ENCODE assay signal across 7 mouse cellular contexts in the genomic region with DNA sequence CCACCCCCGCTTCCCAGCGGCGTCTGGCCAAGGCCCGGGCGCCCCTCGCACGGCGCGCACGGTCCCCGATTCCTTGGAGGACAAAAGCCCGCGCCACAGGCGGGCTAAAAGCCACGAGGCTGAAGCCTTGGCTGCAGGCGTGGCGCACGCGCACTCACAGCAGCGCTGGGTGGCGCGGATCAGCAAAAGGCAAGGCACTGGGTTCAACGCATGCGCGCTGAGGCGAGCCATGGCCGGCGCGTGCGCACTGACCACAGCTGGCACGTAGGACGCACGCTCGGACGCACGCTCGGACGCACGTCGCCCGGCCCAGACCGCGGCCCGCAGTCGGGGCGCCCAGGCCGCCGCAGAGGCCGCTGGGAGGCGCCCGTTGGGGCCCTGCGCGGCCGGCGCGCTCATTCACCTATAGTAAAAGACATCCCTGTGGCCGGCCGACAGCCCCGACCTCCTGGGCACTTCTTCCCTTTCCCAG. TPM values are rescaled to one million over a fixed set of nuclear protein-coding genes. Genes with fewer than 3 reads are reported as not detected.
DNase-seq lines count a peak whose midpoint lies in the region; ATAC-seq lines count a peak whose summit lies in the region.

No protein-coding gene starts in this region.

- DNase-seq in adrenal gland, postnatal 10 days = peak; percentile 98
- peak; percentile 99 for DNase-seq in embryonic facial prominence, embryonic 10.5 days (ENCODE audit: low spot score)
- DNase-seq in heart, adult 11 months = peak; percentile 100
- peak; percentile 97 for DNase-seq in kidney, adult 18-20 months
- DNase-seq in limb, embryonic 11.5 days (ENCODE audit: low spot score) = peak; percentile 99
- DNase-seq in midbrain, embryonic 14.5 days = peak; percentile 100
- DNase-seq in spleen, adult 18-20 months = peak; percentile 96 to 97

- H3K4me3 ChIP-seq in embryonic facial prominence, embryonic 10.5 days = peak overlapping the region; percentile 89
- peak overlapping the region; percentile 70 for H3K4me3 ChIP-seq in limb, embryonic 11.5 days (ENCODE audit: low read depth, low read length)
- peak overlapping the region; percentile 74 for H3K4me3 ChIP-seq in midbrain, embryonic 14.5 days (replicated peaks; ENCODE audit: low read depth, low read length)

- peaks cover 74% of the 10 kb centered on the region for H3K36me3 ChIP-seq in embryonic facial prominence, embryonic 10.5 days (replicated peaks)
- H3K36me3 ChIP-seq in limb, embryonic 11.5 days (ENCODE audit: control insufficient read depth, insufficient read depth, low read length) = peaks cover 30% of the 10 kb centered on the region
- peaks cover 54% of the 10 kb centered on the region for H3K36me3 ChIP-seq in midbrain, embryonic 14.5 days (ENCODE audit: control insufficient read depth, insufficient read depth, low read length)

- peak overlapping the region; percentile 100 for H3K27ac ChIP-seq in embryonic facial prominence, embryonic 10.5 days (replicated peaks)
- peak overlapping the region; percentile 99 for H3K27ac ChIP-seq in limb, embryonic 11.5 days (replicated peaks; ENCODE audit: low read depth, low read length)
- H3K27ac ChIP-seq in midbrain, embryonic 14.5 days (replicated peaks; ENCODE audit: low read depth, low read length) = peak overlapping the region; percentile 99

- peaks cover 41% of the 10 kb centered on the region for H3K4me1 ChIP-seq in embryonic facial prominence, embryonic 10.5 days
- H3K4me1 ChIP-seq in limb, embryonic 11.5 days (ENCODE audit: control insufficient read depth, insufficient read depth, low read length) = peaks cover 19% of the 10 kb centered on the region
- H3K4me1 ChIP-seq in midbrain, embryonic 14.5 days (ENCODE audit: control insufficient read depth, insufficient read depth, low read length) = peaks cover 23% of the 10 kb centered on the region

- under 1% methylated on average over 59 of the region's 59 CpGs for WGBS in embryonic facial prominence, embryonic 10.5 days
- WGBS in limb, embryonic 11.5 days = under 1% methylated on average over 59 of the region's 59 CpGs
- under 1% methylated on average over 59 of the region's 59 CpGs for WGBS in midbrain, embryonic 14.5 days

- H3K9ac ChIP-seq in limb, embryonic 11.5 days (ENCODE audit: low read length) = peak overlapping the region; percentile 98
- H3K9ac ChIP-seq in midbrain, embryonic 14.5 days (replicated peaks; ENCODE audit: low read length) = peak overlapping the region; percentile 89

- no peaks in the 10 kb centered on the region for H3K27me3 ChIP-seq in embryonic facial prominence, embryonic 10.5 days (replicated peaks; ENCODE audit: low read depth, poor library complexity, severe bottlenecking)
- H3K27me3 ChIP-seq in limb, embryonic 11.5 days (ENCODE audit: control insufficient read depth, insufficient read depth, low read length) = no peaks in the 10 kb centered on the region
- no peaks in the 10 kb centered on the region for H3K27me3 ChIP-seq in midbrain, embryonic 14.5 days (ENCODE audit: control insufficient read depth, insufficient read depth, low read length)

- H3K4me2 ChIP-seq in limb, embryonic 11.5 days (ENCODE audit: low read depth, severe bottlenecking) = peak overlapping the region; percentile 87
- H3K4me2 ChIP-seq in midbrain, embryonic 14.5 days (ENCODE audit: low read length) = peak overlapping the region; percentile 92

- ATAC-seq in limb, embryonic 11.5 days (ENCODE audit: insufficient number of reproducible peaks, low FRiP score, low TSS enrichment, low read depth) = peak; percentile 80
- ATAC-seq in midbrain, embryonic 14.5 days (ENCODE audit: low FRiP score, low TSS enrichment) = peak; percentile 82

- no peaks in the 10 kb centered on the region; the same call in 1 of the 2 replicates for H3K9me3 ChIP-seq in embryonic facial prominence, embryonic 10.5 days
- no peaks in the 10 kb centered on the region for H3K9me3 ChIP-seq in limb, embryonic 11.5 days (ENCODE audit: control insufficient read depth, low read length)
- no peaks in the 10 kb centered on the region for H3K9me3 ChIP-seq in midbrain, embryonic 14.5 days (ENCODE audit: control insufficient read depth, low read length)

RNA-seq across cellular contexts. Expression of a gene that starts 0.6 kb away (rescaled TPM):
- total RNA-seq in adrenal gland, postnatal 10 days (2021) = 100 to 1,000 TPM; 103 to 113 TPM
- polyA plus RNA-seq in embryonic facial prominence, embryonic 10.5 days (2016; fragmentation: Nextera tagmentation; extraction: Ambion mirVana) = 371 and 377 TPM in 2 replicates
- 302 and 337 TPM in 2 replicates for polyA plus RNA-seq in limb, embryonic 11.5 days (2014; fragmentation: Nextera tagmentation; extraction: Ambion mirVana)
- 166 and 208 TPM in 2 replicates for polyA plus RNA-seq in midbrain, embryonic 14.5 days (2014; fragmentation: Nextera tagmentation; extraction: Ambion mirVana)

RNA-seq across cellular contexts. Expression of a gene that starts 7.9 kb away (rescaled TPM):
- total RNA-seq in adrenal gland, postnatal 10 days (2021) = 1,000 to 10,000 TPM; 1,321 to 1,365 TPM
- 615 and 629 TPM in 2 replicates for polyA plus RNA-seq in embryonic facial prominence, embryonic 10.5 days (2016; fragmentation: Nextera tagmentation; extraction: Ambion mirVana)
- 527 and 533 TPM in 2 replicates for polyA plus RNA-seq in limb, embryonic 11.5 days (2014; fragmentation: Nextera tagmentation; extraction: Ambion mirVana)
- polyA plus RNA-seq in midbrain, embryonic 14.5 days (2014; fragmentation: Nextera tagmentation; extraction: Ambion mirVana) = 532 and 742 TPM in 2 replicates

RNA-seq across cellular contexts. Expression of a gene that starts 11.3 kb away (rescaled TPM):
- 10 to 100 TPM; 19.6 to 21.8 TPM for total RNA-seq in adrenal gland, postnatal 10 days (2021)
- 6.4 and 7.1 TPM in 2 replicates for polyA plus RNA-seq in embryonic facial prominence, embryonic 10.5 days (2016; fragmentation: Nextera tagmentation; extraction: Ambion mirVana)
- 9.8 and 10.4 TPM in 2 replicates for polyA plus RNA-seq in limb, embryonic 11.5 days (2014; fragmentation: Nextera tagmentation; extraction: Ambion mirVana)
- polyA plus RNA-seq in midbrain, embryonic 14.5 days (2014; fragmentation: Nextera tagmentation; extraction: Ambion mirVana) = 17.3 and 28.2 TPM in 2 replicates

RNA-seq across cellular contexts. Expression of a gene that starts 34.7 kb away (rescaled TPM):
- 10 to 100 TPM; 58.1 to 77.1 TPM for total RNA-seq in adrenal gland, postnatal 10 days (2021)
- 225 and 235 TPM in 2 replicates for polyA plus RNA-seq in embryonic facial prominence, embryonic 10.5 days (2016; fragmentation: Nextera tagmentation; extraction: Ambion mirVana)
- polyA plus RNA-seq in limb, embryonic 11.5 days (2014; fragmentation: Nextera tagmentation; extraction: Ambion mirVana) = 232 and 248 TPM in 2 replicates
- 49.8 and 60.4 TPM in 2 replicates for polyA plus RNA-seq in midbrain, embryonic 14.5 days (2014; fragmentation: Nextera tagmentation; extraction: Ambion mirVana)

RNA-seq across cellular contexts. Expression of a gene that starts 42.5 kb away (rescaled TPM):
- total RNA-seq in adrenal gland, postnatal 10 days (2021) = under 1 TPM in 1 of 2 experiments, not detected in 1; 0.12 TPM
- polyA plus RNA-seq in embryonic facial prominence, embryonic 10.5 days (2016; fragmentation: Nextera tagmentation; extraction: Ambion mirVana) = 0.37 and 0.43 TPM in 2 replicates
- polyA plus RNA-seq in limb, embryonic 11.5 days (2014; fragmentation: Nextera tagmentation; extraction: Ambion mirVana) = 0.49 and 0.61 TPM in 2 replicates
- 2.9 and 3.2 TPM in 2 replicates for polyA plus RNA-seq in midbrain, embryonic 14.5 days (2014; fragmentation: Nextera tagmentation; extraction: Ambion mirVana)

Comparison
In these comparisons a context has a peak if more than half of its experiments do, and no peak if none do; other contexts are left out.
1. Peak in every context shown above with its lines: DNase-seq, ATAC-seq, H3K4me3 ChIP-seq and H3K27ac ChIP-seq.